Mouse (Mus musculus) bone marrow, adult 2 months (tissue): ENCODE results near the gene Slc29a2. TPM values are rescaled to one million over a fixed set of nuclear protein-coding genes. Genes with fewer than 3 reads are reported as not detected.
A peak's percentile ranks its signal among the peaks of the same experiment; 100 is the strongest.

ENCODE experiments used
- H3K27ac ChIP-seq: fragments of 200-500 bp; 2 replicates; pipeline ENCODE4 v1.5.1; 2012; ENCODE audit warnings: low read depth, mild to moderate bottlenecking, control low read depth, inconsistent platforms, low read length; ENCODE audit not compliant: control insufficient read depth, poor library complexity, insufficient read depth
- H3K4me1 ChIP-seq: fragments of 200-500 bp; 2 replicates; pipeline ENCODE4 v1.6.1; 2011; ENCODE audit warnings: low read length; ENCODE audit not compliant: control insufficient read depth, insufficient read depth
- H3K4me3 ChIP-seq: fragments of 200-500 bp; replicated peaks from 2 replicates; pipeline ENCODE3; 2011; ENCODE audit warnings: mild to moderate bottlenecking, low read depth, low read length, control low read depth; ENCODE audit not compliant: control insufficient read depth
- CTCF ChIP-seq: fragments of 200-500 bp; IDR thresholded peaks from 2 replicates; pipeline ENCODE4 v1.5.1; 2011; ENCODE audit warnings: low read length, control low read depth; ENCODE audit not compliant: control insufficient read depth, insufficient read depth
- POLR2A ChIP-seq: fragments of 200-500 bp; IDR thresholded peaks from 2 replicates; pipeline ENCODE4 v1.6.1; 2011; ENCODE audit warnings: low read depth, mild to moderate bottlenecking, control low read depth, low read length, borderline replicate concordance; ENCODE audit not compliant: control insufficient read depth
- WGBS: fragments of 180-500 bp; shearing (Covaris S2); methylation state at CpG from one replicate; pipeline ENCODE4 v1.1.7; 2018; 5-methylcytosine and 5-hydroxymethylcytosine counted together
- polyA plus RNA-seq: library from polyadenylated mRNA; stranded (reverse); fragments of >200 nt; gene quantifications from 2 replicates; pipeline ENCODE4 v1.2.4, GENCODE M21; 2011; ENCODE audit warnings: low replicate concordance; ENCODE audit not compliant: missing spikeins, insufficient read depth, insufficient read length

The Slc29a2 gene
- polyA plus RNA-seq, 1 experiment: 1.7 TPM

GRCm38 (mm10) chr19:5069486-5069885 is 45.8 kb downstream of the Slc29a2 start:
- Histone ChIP-seq H3K27ac (no peak overlapping the region), H3K4me3 (no peak overlapping the region), H3K4me1 (peaks cover 3% of the 10 kb centered on the region)
- 83% methylated on average over 5 of the region's 5 CpGs for WGBS
- TF ChIP-seq POLR2A (no peak), CTCF (no peak)

- H3K27ac ChIP-seq: no peak overlapping the region
- no peak overlapping the region for H3K4me3 ChIP-seq
- peaks cover 3% of the 10 kb centered on the region for H3K4me1 ChIP-seq
- TF ChIP-seq CTCF (no peak), POLR2A (no peak)
- WGBS: 94% methylated on average over 7 of the region's 7 CpGs
Measured at GRCm38 (mm10) chr19:5069978-5070377, 46.3 kb downstream of the Slc29a2 start.

- Histone ChIP-seq H3K4me1 (peaks cover 3% of the 10 kb centered on the region), H3K27ac (no peak overlapping the region), H3K4me3 (no peak overlapping the region)
- no peak for TF ChIP-seq POLR2A
- TF ChIP-seq CTCF: no peak
- WGBS: 56% methylated on average over 11 of the region's 11 CpGs
Measured at GRCm38 (mm10) chr19:5071077-5071476, 47.4 kb downstream of the Slc29a2 start.

- Histone ChIP-seq H3K27ac (no peak overlapping the region), H3K4me1 (peaks cover 3% of the 10 kb centered on the region), H3K4me3 (peak overlapping the region; percentile 45)
- 8% methylated on average over 40 of the region's 40 CpGs for WGBS
- TF ChIP-seq CTCF: no peak
- TF ChIP-seq POLR2A: no peak
Measured at GRCm38 (mm10) chr19:5071545-5072369, 48.1 kb downstream of the Slc29a2 start.

- no peak for TF ChIP-seq POLR2A
- no peak for TF ChIP-seq CTCF
- WGBS: 6% methylated on average over 20 of the region's 20 CpGs
- Histone ChIP-seq H3K4me3 (peak overlapping the region; percentile 45), H3K4me1 (peaks cover 3% of the 10 kb centered on the region), H3K27ac (no peak overlapping the region)
Measured at GRCm38 (mm10) chr19:5072389-5073019, 48.8 kb downstream of the Slc29a2 start.

- H3K4me3 ChIP-seq: peak overlapping the region; percentile 64
- H3K27ac ChIP-seq: no peak overlapping the region
- WGBS: 2% methylated on average over 15 of the region's 15 CpGs
- no peak for TF ChIP-seq POLR2A
- TF ChIP-seq CTCF: peak; percentile 47
- peaks cover 3% of the 10 kb centered on the region for H3K4me1 ChIP-seq
Measured at GRCm38 (mm10) chr19:5073028-5073427, 49.4 kb downstream of the Slc29a2 start.

- peaks cover 3% of the 10 kb centered on the region for H3K4me1 ChIP-seq
- TF ChIP-seq CTCF (no peak), POLR2A (no peak)
- no peak overlapping the region for H3K4me3 ChIP-seq
- H3K27ac ChIP-seq: no peak overlapping the region
- 35% methylated on average over 5 of the region's 5 CpGs for WGBS
Measured at GRCm38 (mm10) chr19:5073518-5073917, 49.9 kb downstream of the Slc29a2 start.

- no peak for TF ChIP-seq CTCF
- no peak for TF ChIP-seq POLR2A
- no peak overlapping the region for H3K27ac ChIP-seq
- no peaks in the 10 kb centered on the region for H3K4me1 ChIP-seq
- 79% methylated on average over 1 of the region's 1 CpGs for WGBS
- no peak overlapping the region for H3K4me3 ChIP-seq
Measured at GRCm38 (mm10) chr19:5079279-5079678, 55.6 kb downstream of the Slc29a2 start.

Other genes starting within 250 kb of the Slc29a2 start
- gene Rbm4, start 230.0 kb upstream of the Slc29a2 start, polyA plus RNA-seq: 19.9 and 30.3 TPM in 2 replicates
- 16.2 and 40.7 TPM in 2 replicates for gene Gm21992, start 212.2 kb upstream of the Slc29a2 start, polyA plus RNA-seq
- 28.4 and 38.2 TPM in 2 replicates for gene Rbm14, start 212.2 kb upstream of the Slc29a2 start, polyA plus RNA-seq
- gene Ccs, start 184.5 kb upstream of the Slc29a2 start, polyA plus RNA-seq: 77.4 and 91.7 TPM in 2 replicates
- not detected in 2 replicates for gene Ccdc87, start 184.5 kb upstream of the Slc29a2 start, polyA plus RNA-seq
- 19.4 and 22.2 TPM in 2 replicates for gene Ctsf, start 168.7 kb upstream of the Slc29a2 start, polyA plus RNA-seq
- gene Actn3, start 146.0 kb upstream of the Slc29a2 start, polyA plus RNA-seq: 2.1 TPM in 1 of 2 replicates, not detected in the other
- gene Zdhhc24, start 145.2 kb upstream of the Slc29a2 start, polyA plus RNA-seq: 6.3 and 11.0 TPM in 2 replicates
- gene Bbs1, start 117.2 kb upstream of the Slc29a2 start, polyA plus RNA-seq: 2.4 TPM in 2 replicates
- 17.2 and 27.5 TPM in 2 replicates for gene Dpp3, start 95.6 kb upstream of the Slc29a2 start, polyA plus RNA-seq
- not detected in 2 replicates for gene Peli3, start 80.7 kb upstream of the Slc29a2 start, polyA plus RNA-seq
- gene Mrpl11, start 61.7 kb upstream of the Slc29a2 start, polyA plus RNA-seq: 51.6 and 60.7 TPM in 2 replicates
- gene Npas4, start 33.5 kb upstream of the Slc29a2 start, polyA plus RNA-seq: 6.9 and 15.5 TPM in 2 replicates
- 5.9 and 8.3 TPM in 2 replicates for gene B4gat1, start 15.0 kb downstream of the Slc29a2 start, polyA plus RNA-seq
- gene AC124502.3, start 15.0 kb downstream of the Slc29a2 start, polyA plus RNA-seq: not detected in 2 replicates
- gene Brms1, start 17.5 kb downstream of the Slc29a2 start, polyA plus RNA-seq: 40.6 and 68.0 TPM in 2 replicates
- 0.68 and 3.6 TPM in 2 replicates for gene Rin1, start 26.6 kb downstream of the Slc29a2 start, polyA plus RNA-seq
- 0.50 and 1.9 TPM in 2 replicates for gene Cd248, start 44.2 kb downstream of the Slc29a2 start, polyA plus RNA-seq
- gene Tmem151a, start 61.7 kb downstream of the Slc29a2 start, polyA plus RNA-seq: not detected in 2 replicates
- gene Yif1a, start 64.7 kb downstream of the Slc29a2 start, polyA plus RNA-seq: 6.1 and 15.0 TPM in 2 replicates
- 0.74 and 2.3 TPM in 2 replicates for gene Cnih2, start 74.7 kb downstream of the Slc29a2 start, polyA plus RNA-seq
- 25.0 and 31.8 TPM in 2 replicates for gene Rab1b, start 83.2 kb downstream of the Slc29a2 start, polyA plus RNA-seq
- gene Klc2, start 94.7 kb downstream of the Slc29a2 start, polyA plus RNA-seq: 7.0 and 21.9 TPM in 2 replicates
- 12.0 and 16.5 TPM in 2 replicates for gene Pacs1, start 249.3 kb downstream of the Slc29a2 start, polyA plus RNA-seq